Mouse (Mus musculus) neural tube, embryonic 11.5 days (tissue): Measurements from ENCODE around the gene Pdgfc. TPM values are rescaled to one million over a fixed set of nuclear protein-coding genes. Genes with fewer than 3 reads are reported as not detected.

Experiments
- ATAC-seq: fragments of 200-750 bp; cut with Nextera tagmentation; 2 replicates; pipeline ENCODE4 v1.8.0; 2017; ENCODE audit warnings: moderate number of reproducible peaks, mild to moderate bottlenecking, moderate TSS enrichment, moderate library complexity; ENCODE audit not compliant: insufficient read depth, low FRiP score, low TSS enrichment
- DNase-seq: peaks from one replicate; pipeline ENCODE4 v3.0.0-alpha.2; 2015; ENCODE audit warnings: low spot score
- H3K27ac ChIP-seq: fragments of 300-500 bp; sonication (generic); 2 replicates; pipeline ENCODE4 v1.5.1; 2014; ENCODE audit warnings: low read depth, mild to moderate bottlenecking, low read length
- H3K27me3 ChIP-seq: fragments of 300-500 bp; sonication (generic); 2 replicates; pipeline ENCODE4 v1.6.1; 2014; ENCODE audit warnings: mild to moderate bottlenecking, low read length, mixed read lengths; ENCODE audit not compliant: control insufficient read depth, insufficient read depth
- H3K36me3 ChIP-seq: fragments of 300-500 bp; sonication (generic); 2 replicates; pipeline ENCODE4 v1.6.1; 2014; ENCODE audit warnings: mild to moderate bottlenecking, low read length, moderate library complexity, mixed read lengths; ENCODE audit not compliant: control insufficient read depth, insufficient read depth
- H3K4me1 ChIP-seq: fragments of 300-500 bp; sonication (generic); 2 replicates; pipeline ENCODE4 v1.6.1; 2014; ENCODE audit warnings: low read length, mixed read lengths; ENCODE audit not compliant: control insufficient read depth, insufficient read depth
- H3K4me2 ChIP-seq: fragments of 300-500 bp; sonication (generic); 2 replicates; pipeline ENCODE4 v1.6.1; 2014; ENCODE audit warnings: low read depth, mild to moderate bottlenecking, moderate library complexity
- H3K4me3 ChIP-seq: fragments of 300-500 bp; sonication (generic); 2 replicates; pipeline ENCODE4 v1.5.1; 2014; ENCODE audit warnings: low read depth, low read length
- H3K9ac ChIP-seq: fragments of 300-500 bp; sonication (generic); 2 replicates; pipeline ENCODE4 v1.6.1; 2014; ENCODE audit warnings: mild to moderate bottlenecking, low read length
- H3K9me3 ChIP-seq: fragments of 300-500 bp; sonication (generic); 2 replicates; pipeline ENCODE4 v1.6.1; 2016; ENCODE audit warnings: low read length; ENCODE audit not compliant: control insufficient read depth
- WGBS: fragments of 180-500 bp; shearing (Covaris S2); extraction: QIAGEN DNeasy Blood & Tissue Kit; methylation state at CpG from one replicate; pipeline ENCODE4 v1.1.7; 2014; 5-methylcytosine and 5-hydroxymethylcytosine counted together
- polyA plus RNA-seq: library from polyadenylated mRNA; unstranded; fragments of >200 nt; fragmentation: Nextera tagmentation; extraction: Ambion mirVana; gene quantifications from 2 replicates; pipeline ENCODE4 v1.2.1, GENCODE M21; 2014

Pdgfc gene
- polyA plus RNA-seq, 1 experiment from 2014 or later: 21.7 TPM

DNA sequence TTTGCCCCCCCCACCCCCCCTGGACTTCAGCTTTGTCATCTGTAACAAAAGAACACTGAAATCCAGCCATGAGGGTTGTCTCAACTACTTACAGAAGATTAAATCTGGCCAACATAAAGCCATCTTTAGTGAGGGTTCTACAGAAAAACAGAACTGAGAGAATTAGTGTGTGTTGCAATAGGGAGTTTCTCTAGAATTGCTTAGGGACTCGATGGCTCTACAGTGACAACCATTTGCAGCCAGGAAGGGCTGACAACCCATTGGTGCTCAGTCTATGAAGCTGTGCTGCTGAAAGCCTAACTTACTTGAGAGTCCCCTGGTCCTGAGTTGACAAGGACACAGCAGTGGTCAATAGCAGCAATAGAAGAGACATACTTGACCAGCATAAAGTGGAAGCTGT, 21.5 kb downstream of the Pdgfc start:
- Histone ChIP-seq H3K27me3 (no peaks in the 10 kb centered on the region), H3K9me3 (no peaks in the 10 kb centered on the region), H3K27ac (no peak overlapping the region), H3K36me3 (no peaks in the 10 kb centered on the region), H3K4me2 (no peak overlapping the region), H3K9ac (no peak overlapping the region), H3K4me3 (no peak overlapping the region), H3K4me1 (peaks cover 4% of the 10 kb centered on the region; the same call in 1 of the 2 replicates)
- DNase-seq (no peak), ATAC-seq (no peak)
- WGBS: 76% methylated on average over 1 of the region's 1 CpGs

DNA sequence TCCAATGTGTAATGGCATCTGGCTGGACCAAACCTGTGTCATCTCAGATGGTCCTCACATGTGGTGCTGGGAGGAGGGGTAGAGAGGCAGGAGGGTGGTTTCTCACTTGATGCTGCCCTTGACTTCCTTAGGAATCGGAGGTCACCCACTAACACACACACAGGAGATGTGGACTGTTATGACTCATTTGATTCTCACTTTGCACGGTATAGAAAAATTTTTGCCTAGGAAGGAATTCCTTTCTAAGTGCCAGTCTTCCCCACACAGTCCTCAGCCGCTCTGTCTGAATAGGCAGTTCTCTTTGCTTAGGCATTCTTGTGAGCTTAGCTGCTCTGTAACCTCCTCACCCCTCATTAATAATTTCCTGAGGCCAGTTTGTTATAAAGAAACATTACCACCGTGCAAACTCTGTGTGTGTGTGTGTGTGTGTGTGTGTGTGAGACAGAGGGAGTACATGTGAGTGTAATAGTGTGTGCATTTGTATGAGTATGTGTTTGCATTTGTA, 22.4 kb downstream of the Pdgfc start:
- Histone ChIP-seq H3K4me2 (no peak overlapping the region), H3K27ac (no peak overlapping the region), H3K36me3 (no peaks in the 10 kb centered on the region), H3K27me3 (no peaks in the 10 kb centered on the region), H3K4me1 (peaks cover 4% of the 10 kb centered on the region; the same call in 1 of the 2 replicates), H3K9me3 (no peaks in the 10 kb centered on the region), H3K4me3 (no peak overlapping the region), H3K9ac (no peak overlapping the region)
- ATAC-seq (no peak), DNase-seq (peak; percentile 18)
- WGBS: 37% methylated on average over 4 of the region's 4 CpGs

DNA sequence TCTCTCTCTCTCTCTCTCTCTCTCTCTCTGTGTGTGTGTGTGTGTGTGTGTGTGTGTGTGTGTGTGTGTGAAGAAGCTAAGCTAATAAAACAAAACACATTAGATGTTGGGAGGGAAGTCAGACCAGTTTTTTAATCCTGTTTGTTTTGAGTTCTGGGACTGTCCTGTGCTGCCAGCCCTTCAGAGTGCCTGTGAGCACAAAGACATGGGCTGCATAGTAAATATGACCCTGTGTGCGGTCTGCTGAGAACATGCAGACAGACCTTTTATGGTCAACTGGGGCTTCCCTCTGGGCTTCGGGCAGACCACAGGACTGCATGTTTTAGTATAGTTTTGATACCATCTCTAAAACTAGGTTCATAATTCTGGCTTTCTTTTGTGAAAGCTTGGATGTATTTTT, 32.3 kb downstream of the Pdgfc start:
- no peak for ATAC-seq

DNA sequence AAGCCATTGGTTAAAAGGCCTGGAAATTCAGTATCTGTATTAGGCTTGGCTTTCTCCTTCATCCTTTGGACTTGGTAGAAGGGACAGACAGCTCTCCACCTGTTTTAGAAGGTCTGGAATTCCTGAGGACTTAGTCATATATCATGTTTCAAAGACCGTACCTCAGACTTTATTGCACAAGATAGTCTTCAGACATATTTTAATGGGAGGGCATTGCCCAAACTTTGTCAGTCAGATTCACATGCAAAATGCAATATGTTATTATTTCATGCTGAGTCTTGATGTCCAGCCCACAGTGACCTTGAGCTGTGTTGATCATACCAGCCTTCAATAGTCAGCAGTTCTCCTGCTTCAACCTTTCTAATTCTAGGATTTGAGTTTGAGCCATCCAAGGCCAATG, 64.9 kb downstream of the Pdgfc start:
- H3K36me3 ChIP-seq: no peaks in the 10 kb centered on the region
- DNase-seq: no peak
- H3K9me3 ChIP-seq: no peaks in the 10 kb centered on the region
- WGBS: 79% methylated on average over 1 of the region's 1 CpGs
- H3K4me1 ChIP-seq: peaks cover 2% of the 10 kb centered on the region; the same call in 1 of the 2 replicates
- H3K9ac ChIP-seq: no peak overlapping the region
- no peak overlapping the region for H3K4me3 ChIP-seq
- no peaks in the 10 kb centered on the region for H3K27me3 ChIP-seq
- ATAC-seq: no peak
- H3K4me2 ChIP-seq: no peak overlapping the region
- no peak overlapping the region for H3K27ac ChIP-seq

More for the DNA sequence above, 32.3 kb downstream of the Pdgfc start:
- Histone ChIP-seq H3K4me2 (no peak overlapping the region), H3K4me1 (no peaks in the 10 kb centered on the region), H3K27me3 (no peaks in the 10 kb centered on the region), H3K36me3 (no peaks in the 10 kb centered on the region), H3K9ac (no peak overlapping the region), H3K9me3 (no peaks in the 10 kb centered on the region), H3K4me3 (no peak overlapping the region), H3K27ac (no peak overlapping the region)
- DNase-seq: no peak
- 50% methylated on average over 2 of the region's 2 CpGs for WGBS

DNA sequence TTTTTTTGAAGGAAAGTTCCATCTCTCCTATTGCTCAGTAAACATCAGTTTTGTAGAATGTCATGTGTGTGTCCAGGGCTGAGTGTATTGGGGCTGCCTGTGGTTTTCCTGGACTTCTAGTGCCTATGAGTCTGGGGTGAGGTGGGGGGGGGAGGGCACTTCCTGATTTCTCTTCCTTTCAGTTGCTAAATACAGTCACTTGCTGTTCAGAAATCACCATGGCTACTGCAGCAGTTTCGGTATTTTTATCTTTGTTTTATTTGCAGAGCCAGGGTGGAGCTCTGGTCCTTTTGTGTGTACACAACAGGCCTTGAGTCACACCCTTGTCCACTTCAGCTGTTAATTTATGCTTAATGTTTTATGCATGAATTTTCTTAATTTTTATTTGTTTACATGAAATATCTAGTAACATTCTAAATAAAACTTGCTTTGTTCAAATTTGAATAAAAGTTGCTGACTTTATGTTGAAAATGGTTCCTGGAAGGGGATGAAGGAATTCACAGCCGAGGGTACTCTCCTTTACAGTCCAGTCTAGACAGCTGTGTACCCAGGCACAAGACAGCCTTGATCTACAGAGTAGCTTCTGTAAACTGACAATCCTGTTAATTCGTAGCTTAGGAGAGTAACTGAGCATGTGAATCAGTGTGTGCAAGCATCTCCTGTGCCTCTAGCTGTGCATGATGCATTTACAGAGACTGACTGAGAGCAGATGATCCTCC, 66.1 kb downstream of the Pdgfc start:
- Histone ChIP-seq H3K4me3 (no peak overlapping the region), H3K9me3 (no peaks in the 10 kb centered on the region), H3K27ac (no peak overlapping the region), H3K9ac (no peak overlapping the region), H3K27me3 (no peaks in the 10 kb centered on the region), H3K4me2 (no peak overlapping the region), H3K36me3 (no peaks in the 10 kb centered on the region), H3K4me1 (peaks cover 2% of the 10 kb centered on the region; the same call in 1 of the 2 replicates)
- ATAC-seq (peak; percentile 90), DNase-seq (peak; percentile 44)
- WGBS: 38% methylated on average over 3 of the region's 3 CpGs

DNA sequence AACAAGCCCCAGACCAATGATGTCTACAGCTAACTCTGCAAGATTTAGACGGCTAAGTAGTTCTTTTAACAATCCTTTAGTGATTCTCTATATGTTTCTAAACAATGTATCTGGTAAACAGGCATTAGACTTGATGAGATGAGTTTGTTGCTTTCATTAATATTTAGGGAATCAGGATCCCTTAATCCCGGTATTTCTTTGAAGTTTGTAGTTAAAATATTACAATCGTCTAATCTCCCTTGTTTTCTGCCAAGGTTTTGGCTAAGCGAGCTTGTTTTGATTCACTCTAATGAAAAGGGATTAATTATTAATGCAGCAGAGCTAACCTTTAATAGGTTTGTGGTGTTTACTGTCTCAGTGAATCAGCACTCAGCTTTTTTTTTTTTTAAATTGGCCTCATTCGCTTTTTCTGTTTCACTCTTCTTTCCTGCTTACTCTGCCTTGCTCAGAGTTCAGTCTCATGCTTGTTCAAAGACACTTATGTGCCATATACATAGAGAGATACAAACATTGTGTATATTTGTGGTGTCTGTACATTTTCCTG, 66.7 kb downstream of the Pdgfc start:
- no peak overlapping the region for H3K4me2 ChIP-seq
- peaks cover 2% of the 10 kb centered on the region; the same call in 1 of the 2 replicates for H3K4me1 ChIP-seq
- 86% methylated on average over 5 of the region's 5 CpGs for WGBS
- H3K9ac ChIP-seq: no peak overlapping the region
- H3K36me3 ChIP-seq: no peaks in the 10 kb centered on the region
- H3K4me3 ChIP-seq: no peak overlapping the region
- ATAC-seq (no peak), DNase-seq (no peak)
- H3K27ac ChIP-seq: no peak overlapping the region
- H3K27me3 ChIP-seq: no peaks in the 10 kb centered on the region
- no peaks in the 10 kb centered on the region for H3K9me3 ChIP-seq

DNA sequence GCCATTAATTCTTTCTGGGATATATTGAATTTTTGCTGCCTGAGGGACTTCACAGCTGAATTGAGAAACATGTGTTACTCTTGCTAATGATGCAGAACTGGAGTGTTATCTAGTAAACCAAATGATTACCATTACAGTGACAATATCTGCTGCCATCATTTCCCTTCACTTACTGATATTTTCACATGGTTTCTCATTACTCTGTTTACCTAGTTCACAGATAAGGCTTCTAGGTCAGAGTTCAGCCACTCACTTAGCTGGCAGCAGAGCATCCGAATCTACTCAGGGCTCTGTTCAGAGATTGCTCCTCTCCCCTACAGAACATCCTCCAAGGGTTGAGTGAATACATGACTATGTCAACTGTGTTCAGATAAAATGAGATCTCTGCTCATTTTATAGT, 71.3 kb downstream of the Pdgfc start:
- 66% methylated on average over 1 of the region's 1 CpGs for WGBS
- no peaks in the 10 kb centered on the region for H3K36me3 ChIP-seq
- H3K4me3 ChIP-seq: no peak overlapping the region
- ATAC-seq (no peak), DNase-seq (no peak)
- H3K4me2 ChIP-seq: no peak overlapping the region
- H3K9me3 ChIP-seq: no peaks in the 10 kb centered on the region
- no peaks in the 10 kb centered on the region for H3K4me1 ChIP-seq
- no peak overlapping the region for H3K9ac ChIP-seq
- no peaks in the 10 kb centered on the region for H3K27me3 ChIP-seq
- H3K27ac ChIP-seq: no peak overlapping the region

DNA sequence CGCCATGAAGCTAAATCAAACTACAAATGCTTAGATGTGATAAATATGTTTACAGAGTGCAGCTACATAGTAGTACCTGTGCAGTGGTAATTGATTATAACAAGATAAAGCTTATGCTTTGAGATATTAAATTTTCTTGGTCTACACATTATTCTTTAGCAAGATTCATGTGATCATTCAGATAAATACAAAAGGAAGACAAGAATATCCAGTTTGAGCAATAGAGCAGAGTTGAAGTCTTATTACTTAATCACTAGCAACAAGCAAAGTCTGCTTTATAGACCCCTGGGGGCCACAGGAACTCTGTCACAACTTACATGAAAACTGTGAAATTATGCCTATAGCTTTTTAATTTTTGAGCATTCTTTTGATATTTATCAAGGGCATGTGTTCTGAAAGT, 74.8 kb downstream of the Pdgfc start:
- no peak for DNase-seq
- no peak overlapping the region for H3K9ac ChIP-seq
- no peaks in the 10 kb centered on the region for H3K27me3 ChIP-seq
- ATAC-seq: no peak
- WGBS: 92% methylated on average over 1 of the region's 1 CpGs
- H3K36me3 ChIP-seq: no peaks in the 10 kb centered on the region
- H3K9me3 ChIP-seq: no peaks in the 10 kb centered on the region
- H3K4me2 ChIP-seq: no peak overlapping the region
- H3K4me1 ChIP-seq: no peaks in the 10 kb centered on the region
- no peak overlapping the region for H3K27ac ChIP-seq
- no peak overlapping the region for H3K4me3 ChIP-seq

DNA sequence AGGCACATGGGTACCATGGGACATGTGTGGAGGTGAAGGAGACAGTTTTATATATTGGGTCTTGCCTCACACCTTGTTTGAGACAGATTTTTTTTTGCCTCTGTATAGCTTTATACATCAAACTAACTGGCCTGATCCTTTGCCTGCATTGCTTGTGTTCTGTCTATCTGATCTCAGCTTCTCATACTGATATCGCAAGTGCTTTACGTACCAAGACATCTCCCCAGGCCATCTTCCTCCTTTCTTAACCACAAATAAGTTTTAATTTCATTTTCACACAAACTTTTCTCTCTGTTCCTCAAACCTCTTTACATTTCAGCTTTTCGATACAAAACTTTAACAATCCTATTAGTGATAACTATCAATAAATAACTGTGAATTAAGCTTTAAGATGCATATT, 76.7 kb downstream of the Pdgfc start:
- 96% methylated on average over 3 of the region's 3 CpGs for WGBS
- Histone ChIP-seq H3K4me1 (no peaks in the 10 kb centered on the region), H3K36me3 (no peaks in the 10 kb centered on the region), H3K9ac (no peak overlapping the region), H3K4me3 (no peak overlapping the region), H3K27me3 (no peaks in the 10 kb centered on the region), H3K9me3 (no peaks in the 10 kb centered on the region), H3K4me2 (no peak overlapping the region), H3K27ac (no peak overlapping the region)
- DNase-seq (no peak), ATAC-seq (no peak)
